Mouse (Mus musculus) frontal cortex, adult 2 months (tissue): ENCODE measurements around the gene Galnt14. TPM values are rescaled to one million over a fixed set of nuclear protein-coding genes. Genes with fewer than 3 reads are reported as not detected.
A peak's percentile ranks its signal among the peaks of the same experiment; 100 is the strongest.

Experiments used
- DNase-seq, 2 experiments: peaks; one replicate each; pipeline ENCODE4 v3.0.0; 2022; ENCODE audit warnings: low spot score in 1 of 2; ENCODE audit errors: extremely low spot score in 1 of 2
- polyA plus RNA-seq: library from polyadenylated mRNA; depleted of rRNA; stranded (reverse); fragments of >200 nt; gene quantifications from 2 replicates; pipeline ENCODE4 v1.2.3, GENCODE M21; 2012

The Galnt14 gene
- polyA plus RNA-seq, 1 experiment: 21.7 TPM

GRCm38 (mm10) chr17:73514862-73515261 lies 195.4 kb downstream of the Galnt14 start:
- DNase-seq: no peak

GRCm38 (mm10) chr17:73514258-73514657 lies 196.0 kb downstream of the Galnt14 start:
- DNase-seq: no peak

- no peak for DNase-seq
Measured at GRCm38 (mm10) chr17:73512844-73513243, 197.4 kb downstream of the Galnt14 start.

GRCm38 (mm10) chr17:73507804-73508535 lies 202.3 kb downstream of the Galnt14 start:
- DNase-seq: no peak

- DNase-seq: no peak
Measured at GRCm38 (mm10) chr17:73504111-73504510, 206.1 kb downstream of the Galnt14 start.

- DNase-seq: peak in 1 of 2 experiments; percentile 17
Measured at GRCm38 (mm10) chr17:73502613-73503012, 207.6 kb downstream of the Galnt14 start.

GRCm38 (mm10) chr17:73489519-73489918 lies 220.7 kb downstream of the Galnt14 start:
- DNase-seq: no peak

GRCm38 (mm10) chr17:73487792-73488191 lies 222.5 kb downstream of the Galnt14 start:
- no peak for DNase-seq

- no peak for DNase-seq
Measured at GRCm38 (mm10) chr17:73487380-73487779, 222.9 kb downstream of the Galnt14 start.

GRCm38 (mm10) chr17:73477096-73478076 lies 232.9 kb downstream of the Galnt14 start:
- DNase-seq: peak; percentile 7 to 11

- no peak for DNase-seq
Measured at GRCm38 (mm10) chr17:73474371-73474770, 235.9 kb downstream of the Galnt14 start.

- DNase-seq: no peak
Measured at GRCm38 (mm10) chr17:73473012-73473411, 237.2 kb downstream of the Galnt14 start.

- DNase-seq: no peak
Measured at GRCm38 (mm10) chr17:73460874-73461273, 249.4 kb downstream of the Galnt14 start.

GRCm38 (mm10) chr17:73458741-73459140 lies 251.5 kb downstream of the Galnt14 start:
- DNase-seq: no peak

GRCm38 (mm10) chr17:73456551-73456950 lies 253.7 kb downstream of the Galnt14 start:
- DNase-seq: no peak

GRCm38 (mm10) chr17:73453646-73454045 lies 256.6 kb downstream of the Galnt14 start:
- DNase-seq: peak in 1 of 2 experiments; percentile 6

- no peak for DNase-seq
Measured at GRCm38 (mm10) chr17:73452151-73452760, 258.0 kb downstream of the Galnt14 start.

- DNase-seq: no peak
Measured at GRCm38 (mm10) chr17:73449104-73449503, 261.1 kb downstream of the Galnt14 start.
